Mouse (Mus musculus) liver, embryonic 13.5 days (tissue): ENCODE measurements around the gene Exosc5. TPM values are rescaled to one million over a fixed set of nuclear protein-coding genes. Genes with fewer than 3 reads are reported as not detected.
A peak's percentile ranks its signal among the peaks of the same experiment; 100 is the strongest.

Experiments used
- ATAC-seq: fragments of 200-750 bp; cut with Nextera tagmentation; 2 replicates; pipeline ENCODE4 v1.8.0; 2017; ENCODE audit warnings: low read depth, mild to moderate bottlenecking, moderate number of reproducible peaks, moderate library complexity
- DNase-seq: peaks from one replicate; pipeline ENCODE4 v3.0.0; 2022
- H3K27ac ChIP-seq: fragments of 300-500 bp; sonication (generic); 2 replicates; pipeline ENCODE4 v1.5.1; 2015; ENCODE audit warnings: moderate library complexity, mild to moderate bottlenecking, inconsistent platforms
- H3K27me3 ChIP-seq: fragments of 300-500 bp; sonication (generic); 2 replicates; pipeline ENCODE4 v1.6.1; 2015; ENCODE audit warnings: mild to moderate bottlenecking, inconsistent platforms
- H3K36me3 ChIP-seq: fragments of 300-500 bp; sonication (generic); 2 replicates; pipeline ENCODE4 v1.6.1; 2015; ENCODE audit warnings: mild to moderate bottlenecking, inconsistent platforms
- H3K4me1 ChIP-seq: fragments of 300-500 bp; sonication (generic); replicated peaks from 2 replicates; pipeline ENCODE4 v1.6.1; 2015; ENCODE audit warnings: inconsistent platforms
- H3K4me2 ChIP-seq: fragments of 300-500 bp; sonication (generic); 2 replicates; pipeline ENCODE4 v1.6.1; 2015; ENCODE audit warnings: inconsistent platforms, mild to moderate bottlenecking, moderate library complexity
- H3K4me3 ChIP-seq: fragments of 300-500 bp; sonication (generic); replicated peaks from 2 replicates; pipeline ENCODE4 v1.5.1; 2015; ENCODE audit warnings: mild to moderate bottlenecking, inconsistent platforms
- H3K9ac ChIP-seq: fragments of 300-500 bp; sonication (generic); 2 replicates; pipeline ENCODE4 v1.6.1; 2015; ENCODE audit warnings: mild to moderate bottlenecking, inconsistent platforms
- H3K9me3 ChIP-seq: fragments of 300-500 bp; sonication (generic); replicated peaks from 2 replicates; pipeline ENCODE4 v1.6.1; 2016; ENCODE audit warnings: inconsistent platforms
- WGBS: fragments of 180-500 bp; shearing (Covaris S2); methylation state at CpG from one replicate; pipeline ENCODE4 v1.1.7; 2015; ENCODE audit not compliant: insufficient replicate concordance; 5-methylcytosine and 5-hydroxymethylcytosine counted together
- polyA plus RNA-seq: library from polyadenylated mRNA; unstranded; fragments of >200 nt; fragmentation: Nextera tagmentation; extraction: Ambion mirVana; gene quantifications from 2 replicates; pipeline ENCODE4 v1.2.1, GENCODE M21; 2015

Gene Exosc5
- polyA plus RNA-seq, 1 experiment from 2014 or later: 68.8 TPM

DNA sequence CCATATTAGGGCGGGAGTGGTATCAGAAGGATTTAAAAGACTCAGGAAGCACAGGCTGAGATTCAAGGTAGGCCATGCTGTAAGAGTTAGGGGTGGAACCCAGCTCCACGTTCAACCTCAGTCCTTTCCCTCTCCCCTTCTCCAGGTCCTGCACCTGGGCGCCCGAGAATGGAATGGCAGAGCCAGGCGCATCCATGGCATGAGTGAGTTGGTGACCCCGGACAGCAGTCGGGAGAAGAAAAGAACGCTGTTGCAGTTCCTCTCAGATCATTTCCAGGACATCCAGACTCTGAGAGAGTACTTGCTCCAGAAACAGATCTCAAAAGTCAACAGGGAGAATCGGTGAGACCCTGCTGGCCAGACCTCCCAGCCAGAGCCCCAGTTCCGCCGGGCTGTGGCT lies 38.2 kb upstream of the Exosc5 start:
- Histone ChIP-seq H3K36me3 (peaks cover 16% of the 10 kb centered on the region; the same call in 1 of the 2 replicates), H3K4me1 (peaks cover 23% of the 10 kb centered on the region), H3K9me3 (no peaks in the 10 kb centered on the region), H3K27me3 (no peaks in the 10 kb centered on the region), H3K4me3 (no peak overlapping the region), H3K9ac (no peak overlapping the region), H3K4me2 (no peak overlapping the region), H3K27ac (no peak overlapping the region)
- ATAC-seq (no peak), DNase-seq (no peak)
- WGBS: 76% methylated on average over 11 of the region's 11 CpGs

DNA sequence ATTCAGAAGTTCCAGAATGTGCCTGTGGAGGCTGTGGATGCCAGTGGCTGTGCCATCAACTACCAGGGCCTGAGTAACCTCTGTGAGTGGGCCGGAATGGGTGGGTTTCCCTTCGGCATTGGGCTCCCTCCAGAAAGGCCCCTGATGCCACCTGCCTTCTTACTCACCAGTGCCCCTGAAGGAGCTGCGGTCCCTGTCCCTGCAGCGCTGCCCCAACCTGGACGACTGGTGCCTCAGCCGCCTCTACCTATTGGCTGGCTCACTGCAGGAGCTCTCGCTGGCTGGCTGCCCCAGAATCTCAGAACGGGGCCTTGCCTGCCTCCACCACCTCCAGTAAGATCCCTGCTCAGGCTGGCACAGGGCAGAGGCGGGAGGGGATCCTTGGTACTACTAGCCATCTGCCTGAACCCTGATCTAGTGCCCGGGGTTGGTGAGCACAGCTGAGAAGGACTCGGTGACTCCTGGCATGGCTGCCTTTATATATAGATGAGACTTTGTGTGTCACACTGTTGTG lies 35.0 kb upstream of the Exosc5 start:
- H3K9me3 ChIP-seq: no peaks in the 10 kb centered on the region
- peaks cover 16% of the 10 kb centered on the region; the same call in 1 of the 2 replicates for H3K36me3 ChIP-seq
- no peak overlapping the region for H3K27ac ChIP-seq
- H3K4me3 ChIP-seq: no peak overlapping the region
- no peak for ATAC-seq
- DNase-seq: no peak
- no peak overlapping the region for H3K4me2 ChIP-seq
- 0 out of 2 replicates have a peak, but pooled peaks cover 4% of the 10 kb centered on the region for H3K27me3 ChIP-seq
- peaks cover 47% of the 10 kb centered on the region for H3K4me1 ChIP-seq
- no peak overlapping the region for H3K9ac ChIP-seq
- 81% methylated on average over 11 of the region's 11 CpGs for WGBS

DNA sequence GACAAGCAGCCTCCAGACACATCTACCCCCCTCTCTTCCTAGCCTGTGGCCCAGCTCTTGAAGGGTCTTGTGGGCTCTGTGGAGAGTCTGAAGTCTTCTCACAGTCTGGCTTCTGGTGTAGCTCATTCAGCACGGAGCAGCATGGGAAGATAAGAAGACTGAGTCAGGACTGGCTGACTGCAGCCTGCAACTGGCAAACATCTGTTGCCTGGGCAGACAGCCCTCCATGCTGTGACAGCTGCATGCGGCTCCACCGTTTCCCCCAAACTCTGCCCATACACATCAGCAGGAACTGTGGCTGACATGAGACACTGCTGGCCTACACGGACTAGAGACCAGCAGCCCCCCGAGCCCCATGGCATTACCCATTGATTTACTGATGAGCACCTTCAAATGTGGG lies 34.1 kb upstream of the Exosc5 start:
- ATAC-seq: no peak
- H3K9me3 ChIP-seq: no peaks in the 10 kb centered on the region
- no peak overlapping the region for H3K27ac ChIP-seq
- no peak overlapping the region for H3K4me3 ChIP-seq
- H3K4me2 ChIP-seq: no peak overlapping the region
- WGBS: 62% methylated on average over 5 of the region's 5 CpGs
- DNase-seq: no peak
- peaks cover 16% of the 10 kb centered on the region; the same call in 1 of the 2 replicates for H3K36me3 ChIP-seq
- no peak overlapping the region for H3K9ac ChIP-seq
- H3K27me3 ChIP-seq: 0 out of 2 replicates have a peak, but pooled peaks cover 4% of the 10 kb centered on the region
- H3K4me1 ChIP-seq: peaks cover 40% of the 10 kb centered on the region

DNA sequence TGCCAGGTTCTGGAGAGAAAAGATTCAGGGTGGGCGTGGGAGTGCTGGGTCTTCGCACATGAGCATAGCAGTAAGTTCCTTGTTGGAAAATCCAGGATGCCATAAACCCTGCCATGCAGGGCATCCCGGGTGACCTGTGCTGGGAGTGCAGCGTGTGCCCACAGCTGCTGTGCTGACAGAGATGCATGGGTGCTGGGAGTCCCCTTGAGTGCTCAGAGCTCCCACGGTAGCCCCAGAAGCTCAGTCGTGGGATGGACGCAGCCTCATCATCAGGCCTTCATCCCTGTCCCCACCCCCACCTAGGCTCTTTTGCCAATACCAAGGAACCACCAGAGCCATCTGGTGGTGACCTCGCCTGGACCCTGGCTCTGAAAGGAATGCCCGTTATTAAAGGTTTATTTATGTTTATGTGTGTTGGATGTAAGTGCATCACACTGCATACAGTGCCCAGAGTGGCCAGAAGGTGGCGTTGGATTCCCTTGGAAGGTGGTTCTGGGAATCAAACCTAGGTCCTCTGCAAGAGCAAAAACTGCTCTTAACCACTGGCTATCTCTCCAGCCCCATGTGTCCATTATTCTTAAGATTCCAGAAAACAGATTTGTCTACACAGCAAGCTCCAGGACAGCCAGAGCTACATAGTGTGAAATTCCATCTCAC lies 33.2 kb upstream of the Exosc5 start:
- Histone ChIP-seq H3K36me3 (peaks cover 23% of the 10 kb centered on the region; the same call in 1 of the 2 replicates), H3K4me2 (no peak overlapping the region), H3K9ac (no peak overlapping the region), H3K27me3 (0 out of 2 replicates have a peak, but pooled peaks cover 4% of the 10 kb centered on the region), H3K4me3 (no peak overlapping the region), H3K4me1 (peaks cover 37% of the 10 kb centered on the region), H3K9me3 (no peaks in the 10 kb centered on the region), H3K27ac (no peak overlapping the region)
- ATAC-seq (no peak), DNase-seq (no peak)
- 69% methylated on average over 10 of the region's 10 CpGs for WGBS

DNA sequence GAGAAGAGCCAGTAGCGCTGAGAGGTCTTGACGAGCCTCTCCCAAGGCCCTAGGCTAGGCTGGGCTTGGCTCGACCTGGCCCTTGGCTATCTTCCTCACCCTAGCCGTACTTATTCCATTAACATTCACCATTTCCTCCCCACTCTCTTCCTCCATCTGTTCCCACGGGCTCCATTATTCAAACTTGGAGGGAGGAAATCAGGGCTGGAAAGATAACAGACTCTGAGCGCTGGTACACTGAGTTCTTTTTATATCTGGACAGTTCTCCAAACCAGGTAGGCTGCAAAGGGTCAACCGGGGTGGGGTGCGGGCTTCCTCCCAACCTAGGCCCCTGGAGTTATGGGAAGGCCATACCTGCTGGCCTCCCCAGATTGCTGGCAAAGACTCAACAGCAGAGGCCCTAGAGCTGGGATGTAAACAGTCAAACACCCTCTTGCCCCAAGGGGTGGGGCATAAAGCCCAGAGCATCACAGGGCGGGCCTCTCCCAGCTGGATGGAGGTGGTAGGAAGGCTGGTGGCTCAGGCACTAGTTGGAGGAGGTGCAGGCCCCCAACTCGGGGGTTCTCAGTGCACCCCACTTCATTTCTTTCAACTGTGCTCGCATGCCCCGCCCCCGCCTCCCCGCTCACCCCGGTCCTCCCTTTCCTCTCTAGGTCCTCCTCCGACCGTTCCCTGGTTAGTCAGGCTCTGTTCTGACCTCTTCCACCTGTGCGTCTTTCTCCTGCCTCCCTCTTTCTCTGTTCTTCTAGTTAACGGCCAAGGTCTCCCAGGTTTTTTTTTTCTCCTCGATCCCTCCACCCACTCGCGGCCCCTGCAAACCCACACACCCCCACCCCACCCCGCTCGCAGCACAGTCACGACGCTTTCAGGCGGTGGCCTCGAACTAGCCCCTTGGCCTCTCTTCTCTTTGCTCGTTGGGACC lies 32.2 kb upstream of the Exosc5 start, which contains the start of gene B3gnt8:
Gene B3gnt8 (plus strand): TSS at position 146 of the 922 bp plus-strand sequence.
- peaks cover 23% of the 10 kb centered on the region for H3K36me3 ChIP-seq
- no peak for DNase-seq
- peak within 1 kb of the TSS; percentile 73 for H3K27ac ChIP-seq
- H3K9ac ChIP-seq: peak within 1 kb of the TSS; percentile 64
- peaks cover 37% of the 10 kb centered on the region for H3K4me1 ChIP-seq
- no peaks in the 10 kb centered on the region for H3K9me3 ChIP-seq
- peak within 1 kb of the TSS; percentile 82 for H3K4me2 ChIP-seq
- peak within 1 kb of the TSS; percentile 57 for H3K4me3 ChIP-seq
- WGBS: 13% methylated on average over 27 of the region's 29 CpGs
- 0 out of 2 replicates have a peak, but pooled peaks cover 4% of the 10 kb centered on the region for H3K27me3 ChIP-seq
- peak; percentile 61 for ATAC-seq

DNA sequence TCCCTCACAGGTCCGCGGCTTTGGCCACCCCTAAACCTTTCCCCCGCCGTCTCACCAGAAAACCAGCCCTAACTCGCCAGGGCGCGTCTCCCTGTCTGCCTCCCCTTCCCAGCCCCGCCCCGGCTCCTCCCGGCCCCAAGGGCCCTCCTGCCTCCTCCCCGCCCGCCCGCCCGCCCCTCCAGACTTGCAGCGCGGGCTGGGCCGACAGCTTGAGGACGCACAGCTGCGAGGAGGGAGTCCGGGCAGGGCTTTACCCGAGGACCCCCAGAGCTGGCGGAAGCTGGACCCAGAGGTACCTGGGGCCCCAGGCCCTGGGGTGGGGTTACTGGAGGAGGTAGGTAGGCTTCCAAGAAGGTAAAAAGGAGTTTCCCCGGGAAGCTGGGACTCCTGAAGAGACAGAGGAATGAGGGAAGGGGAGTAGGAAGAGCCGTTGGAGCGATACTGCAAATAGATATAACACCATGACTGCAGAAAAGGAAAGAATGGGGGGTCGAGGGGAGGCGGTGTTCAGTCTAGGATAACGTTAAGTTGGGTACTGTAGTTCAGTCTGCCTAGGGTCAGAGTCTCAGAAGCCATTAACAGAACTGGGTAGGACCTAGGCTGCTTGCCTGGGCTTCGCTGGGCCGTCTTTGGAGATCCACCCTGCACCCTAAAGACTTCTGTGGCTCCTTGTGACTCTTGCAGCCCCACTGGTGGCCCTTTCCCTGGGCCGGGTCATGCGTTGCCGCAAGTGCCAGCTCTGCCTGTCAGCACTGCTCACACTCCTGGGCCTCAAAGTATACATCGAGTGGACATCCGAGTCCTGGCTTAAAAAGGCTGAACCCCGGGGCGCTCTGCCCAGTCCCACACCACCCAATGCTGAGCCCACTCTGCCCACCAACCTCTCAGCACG lies 31.3 kb upstream of the Exosc5 start:
- H3K36me3 ChIP-seq: peaks cover 17% of the 10 kb centered on the region
- H3K4me3 ChIP-seq: peak overlapping the region; percentile 57
- 15% methylated on average over 38 of the region's 38 CpGs for WGBS
- DNase-seq: peak; percentile 55
- H3K9ac ChIP-seq: peak overlapping the region; percentile 64
- no peaks in the 10 kb centered on the region for H3K9me3 ChIP-seq
- peak overlapping the region; percentile 73; the same call in 1 of the 2 replicates for H3K27ac ChIP-seq
- peaks cover 37% of the 10 kb centered on the region for H3K4me1 ChIP-seq
- ATAC-seq: peak; percentile 81
- H3K27me3 ChIP-seq: 0 out of 2 replicates have a peak, but pooled peaks cover 4% of the 10 kb centered on the region
- peak overlapping the region; percentile 82 for H3K4me2 ChIP-seq

DNA sequence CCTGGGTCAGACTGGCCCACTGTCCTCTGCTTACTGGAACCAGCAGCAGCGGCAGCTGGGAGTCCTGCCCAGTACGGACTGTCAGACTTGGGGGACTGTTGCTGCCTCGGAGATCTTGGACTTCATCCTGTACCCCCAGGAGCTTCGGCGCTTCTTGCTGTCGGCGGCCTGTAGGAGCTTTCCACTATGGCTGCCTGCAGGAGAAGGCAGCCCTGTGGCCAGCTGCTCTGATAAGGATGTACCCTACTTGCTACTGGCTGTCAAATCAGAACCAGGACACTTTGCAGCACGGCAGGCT lies 30.7 kb upstream of the Exosc5 start:
- Histone ChIP-seq H3K4me3 (peak overlapping the region; percentile 57), H3K4me1 (peaks cover 37% of the 10 kb centered on the region), H3K27ac (no peak overlapping the region), H3K9me3 (no peaks in the 10 kb centered on the region), H3K36me3 (peaks cover 17% of the 10 kb centered on the region), H3K27me3 (0 out of 2 replicates have a peak, but pooled peaks cover 4% of the 10 kb centered on the region), H3K4me2 (peak overlapping the region; percentile 82), H3K9ac (peak overlapping the region; percentile 64)
- ATAC-seq (no peak), DNase-seq (no peak)
- WGBS: 55% methylated on average over 8 of the region's 8 CpGs

DNA sequence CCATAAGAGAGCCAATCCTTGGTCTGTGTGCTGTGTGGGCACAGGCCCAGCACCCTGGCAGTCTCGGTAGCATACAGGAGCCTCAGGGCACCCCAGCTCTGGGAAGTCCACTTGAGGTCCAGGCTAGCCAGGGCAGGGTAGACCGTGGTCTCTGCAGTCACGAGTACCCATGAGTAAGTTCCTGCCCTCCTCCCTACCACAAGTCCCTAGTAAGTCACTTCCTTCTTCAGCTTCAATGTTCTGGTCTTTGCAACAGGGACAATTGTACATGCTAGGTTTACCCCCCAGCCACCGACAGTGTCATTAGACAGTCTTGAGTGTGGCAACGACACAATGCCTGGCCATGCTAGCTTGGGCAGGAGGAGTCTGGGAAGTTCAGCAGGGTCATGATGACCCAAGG lies 26.3 kb upstream of the Exosc5 start:
- H3K36me3 ChIP-seq: peaks cover 11% of the 10 kb centered on the region; the same call in 1 of the 2 replicates
- no peak overlapping the region for H3K27ac ChIP-seq
- no peak overlapping the region for H3K4me3 ChIP-seq
- ATAC-seq (no peak), DNase-seq (no peak)
- H3K4me2 ChIP-seq: no peak overlapping the region
- H3K27me3 ChIP-seq: 0 out of 2 replicates have a peak, but pooled peaks cover 4% of the 10 kb centered on the region
- H3K4me1 ChIP-seq: peaks cover 13% of the 10 kb centered on the region
- no peak overlapping the region for H3K9ac ChIP-seq
- no peaks in the 10 kb centered on the region for H3K9me3 ChIP-seq
- 46% methylated on average over 5 of the region's 5 CpGs for WGBS

DNA sequence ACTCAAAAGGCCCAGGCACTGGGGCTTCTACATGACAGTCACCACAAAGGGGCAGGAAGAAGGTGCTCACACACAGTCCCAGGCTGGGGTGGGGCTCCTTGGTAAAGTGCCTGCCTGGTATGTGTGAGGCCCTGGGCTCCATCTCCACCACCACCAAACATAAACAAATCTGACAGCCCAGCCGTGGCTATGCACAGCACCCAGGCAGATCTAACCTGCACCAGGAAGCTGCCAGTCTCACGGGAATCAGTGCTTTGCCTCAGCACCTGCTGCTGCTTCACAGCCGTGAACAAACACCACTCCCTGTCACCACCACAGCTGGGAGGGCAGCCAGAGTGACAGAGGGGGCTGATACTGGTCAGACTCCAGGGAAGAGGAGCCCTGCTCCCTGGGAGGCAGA lies 22.6 kb upstream of the Exosc5 start:
- ATAC-seq: no peak
- Histone ChIP-seq H3K27me3 (no peaks in the 10 kb centered on the region), H3K9me3 (no peaks in the 10 kb centered on the region), H3K4me2 (no peak overlapping the region), H3K4me3 (no peak overlapping the region), H3K9ac (no peak overlapping the region), H3K36me3 (peaks cover 4% of the 10 kb centered on the region; the same call in 1 of the 2 replicates), H3K27ac (no peak overlapping the region), H3K4me1 (no peaks in the 10 kb centered on the region)
- 38% methylated on average over 3 of the region's 3 CpGs for WGBS
- no peak for DNase-seq

DNA sequence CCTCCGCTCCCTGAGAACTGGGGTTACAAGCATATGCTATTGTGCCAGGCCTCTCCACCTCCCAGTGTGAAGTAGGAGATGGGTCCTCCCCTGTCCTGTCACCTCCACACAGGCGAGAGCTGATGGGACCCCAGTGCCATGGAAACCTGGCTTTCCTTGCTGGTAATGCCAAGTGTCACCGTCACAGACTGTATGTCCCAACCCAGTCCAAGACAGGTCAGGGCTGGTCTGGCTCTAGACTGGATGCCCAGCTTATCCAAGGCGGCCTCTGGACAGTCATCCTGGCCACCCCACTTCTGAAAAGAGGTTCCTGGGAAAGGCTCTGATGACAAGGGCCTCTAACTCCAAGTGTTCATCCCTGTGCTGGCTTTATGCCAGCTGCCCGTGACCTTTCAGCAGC lies 21.9 kb upstream of the Exosc5 start:
- ATAC-seq (no peak), DNase-seq (no peak)
- WGBS: 62% methylated on average over 5 of the region's 5 CpGs
- peaks cover 4% of the 10 kb centered on the region; the same call in 1 of the 2 replicates for H3K36me3 ChIP-seq
- H3K4me1 ChIP-seq: no peaks in the 10 kb centered on the region
- no peaks in the 10 kb centered on the region for H3K9me3 ChIP-seq
- no peak overlapping the region for H3K27ac ChIP-seq
- H3K4me2 ChIP-seq: no peak overlapping the region
- H3K4me3 ChIP-seq: no peak overlapping the region
- H3K27me3 ChIP-seq: no peaks in the 10 kb centered on the region
- no peak overlapping the region for H3K9ac ChIP-seq
